Mouse (Mus musculus): ENCODE data around the gene Tbc1d10b.
A peak's percentile ranks its signal among the peaks of the same experiment; 100 is the strongest.

DNA sequence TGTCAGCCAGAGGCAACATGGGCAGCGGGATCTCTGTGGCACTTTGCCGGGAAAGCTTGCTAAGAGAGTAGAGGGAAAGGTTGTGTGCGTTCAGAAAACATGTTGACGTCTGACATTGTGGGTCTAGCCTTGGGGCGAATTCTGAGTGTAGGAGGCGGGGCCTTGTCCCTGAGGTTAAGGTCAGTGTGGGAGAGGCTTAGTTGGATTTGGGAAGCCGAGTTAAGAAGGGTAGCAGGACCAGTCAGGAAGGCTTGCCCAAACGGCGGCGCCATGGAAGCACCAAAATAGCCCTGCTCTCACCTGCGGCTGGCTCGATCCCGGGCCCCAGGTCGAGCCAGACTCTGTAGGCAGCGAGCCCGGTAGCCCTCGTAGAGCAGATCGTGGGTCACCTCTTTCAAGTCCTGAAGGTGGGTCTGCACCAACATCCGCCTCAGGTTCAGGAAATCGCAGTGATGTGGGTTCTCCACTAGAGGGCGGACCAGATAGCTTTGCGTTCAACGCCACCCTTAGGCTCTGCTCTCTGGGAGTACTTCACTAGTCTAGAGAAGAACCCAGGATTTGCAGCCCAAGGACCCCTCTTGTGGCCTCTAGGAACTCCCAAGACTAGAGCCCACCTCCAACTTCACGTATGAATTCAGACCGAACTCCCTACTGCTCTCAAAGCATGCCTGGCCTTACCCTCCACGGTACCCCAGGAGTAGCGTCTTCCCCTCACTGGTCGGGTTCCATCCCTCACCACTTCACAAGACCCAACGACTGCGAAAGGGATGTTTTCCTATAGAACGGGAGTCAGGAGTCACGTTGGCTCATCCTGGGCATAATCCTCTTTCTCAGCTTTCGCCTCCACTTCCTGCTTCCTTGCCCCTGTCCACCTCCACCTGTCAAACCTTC is 7.0 kb upstream of the Tbc1d10b start:
- TF ChIP-seq POLR2AphosphoS2 (IDR thresholded peaks at IDR 0.05; ENCODE audit: low read length) (no peak), SMC3 (IDR thresholded peaks at IDR 0.05; ENCODE audit: low read depth, low read length) (peak; percentile 57), CHD2 (IDR thresholded peaks at IDR 0.05; ENCODE audit: low read length) (no peak), RCOR1 (IDR thresholded peaks at IDR 0.05; ENCODE audit: low read depth, low read length) (no peak), POLR2A (IDR thresholded peaks at IDR 0.05; ENCODE audit: control insufficient read depth in 1 of 2, insufficient read depth in 1 of 2, low read depth in 1 of 2, low read length in 2 of 2, poor library complexity in 1 of 2) (no peak), CTCF (IDR thresholded peaks at IDR 0.05 in 2 of 3, conservative IDR thresholded peaks at IDR 0.05 in 1 of 3; ENCODE audit: control insufficient read depth in 1 of 3, insufficient read depth in 1 of 3, low read depth in 2 of 3, low read length in 3 of 3, poor library complexity in 1 of 3, severe bottlenecking in 1 of 3) (peak; percentile 77 to 89 (median 87)), EP300 (IDR thresholded peaks at IDR 0.05; ENCODE audit: low read depth in 1 of 2, low read length in 2 of 2) (no peak), MXI1 (IDR thresholded peaks at IDR 0.05; ENCODE audit: low read depth, low read length) (no peak), MAX (IDR thresholded peaks at IDR 0.05; ENCODE audit: low read length) (no peak), UBTF (IDR thresholded peaks at IDR 0.05; ENCODE audit: borderline replicate concordance, insufficient read depth, low read depth, low read length) (no peak), NRF1 (IDR thresholded peaks at IDR 0.05; ENCODE audit: insufficient read depth, low read depth, low read length, poor library complexity, severe bottlenecking) (no peak), ETS1 (IDR thresholded peaks at IDR 0.05; ENCODE audit: low read depth, low read length) (no peak)

Measured in MEL (cell line).